Mouse (Mus musculus) erythroblast, embryonic 14.5 days (primary cell): ENCODE measurements around the gene Calml4.
"Not testable (repeated sequence)": the region's sequence is repeated elsewhere in the genome, so short reads cannot be mapped to it uniquely, and the experiment has no call there.

Source experiments
- GATA1 ChIP-seq: IDR thresholded peaks from 2 replicates; pipeline ENCODE4 v1.6.1; 2012; ENCODE audit warnings: low read length, inconsistent platforms, mixed read lengths
- TAL1 ChIP-seq: IDR thresholded peaks from 3 replicates; pipeline ENCODE4 v1.6.1; 2012; ENCODE audit warnings: low read length, inconsistent platforms, mixed read lengths

- not testable (repeated sequence) for TF ChIP-seq GATA1, TAL1
Measured at GRCm38 (mm10) chr9:62860102-62860501, 2.2 kb downstream of the Calml4 start.
